Mouse (Mus musculus) MEL (cell line): ENCODE measurements at regions not wholly inside any gene's neighbourhood (a gene's known extent, or its start where the extent isn't known, plus 50 kb on each side); places are given as distances from the start of the nearest gene placed in this dataset.

Experiments used
- DNase-seq: peaks from one replicate; pipeline ENCODE4 v3.0.0; 2011; ENCODE audit warnings: low read depth, low spot score
- H3K27ac ChIP-seq: 2 replicates; pipeline ENCODE4 v1.5.1; 2012; ENCODE audit warnings: low read depth, mild to moderate bottlenecking, control low read depth, low read length, moderate library complexity; ENCODE audit not compliant: control insufficient read depth
- H3K27me3 ChIP-seq, 2 experiments: fragments of 150-350 bp in 1 of 2; sonication (generic) in 1 of 2; 2 replicates each; pipeline ENCODE4 v1.6.1; 2012; ENCODE audit warnings: low read length in 2 of 2, mild to moderate bottlenecking in 2 of 2, improper control_type of control experiment in 1 of 2, moderate library complexity in 1 of 2; ENCODE audit not compliant: insufficient read depth in 2 of 2, control insufficient read depth in 1 of 2
- H3K36me3 ChIP-seq, 2 experiments: 2 replicates each; pipeline ENCODE4 v1.6.1; 2012 to 2014; ENCODE audit warnings: low read length in 2 of 2, improper control_type of control experiment in 1 of 2, inconsistent platforms in 1 of 2, mild to moderate bottlenecking in 1 of 2; ENCODE audit not compliant: insufficient read depth in 2 of 2, control insufficient read depth in 1 of 2
- H3K4me1 ChIP-seq, 2 experiments: fragments of 150-350 bp in 1 of 2; sonication (generic) in 1 of 2; 2 replicates each; pipeline ENCODE4 v1.6.1; 2012; ENCODE audit warnings: low read length in 2 of 2, improper control_type of control experiment in 1 of 2, mild to moderate bottlenecking in 1 of 2; ENCODE audit not compliant: insufficient read depth in 2 of 2, control insufficient read depth in 1 of 2
- H3K4me3 ChIP-seq, 2 experiments: fragments of 150-350 bp in 1 of 2; sonication (generic) in 1 of 2; 2 replicates each; pipeline ENCODE4 v1.5.1; 2012; ENCODE audit warnings: low read depth in 2 of 2, low read length in 2 of 2, mild to moderate bottlenecking in 2 of 2, moderate library complexity in 2 of 2, control low read depth in 1 of 2, improper control_type of control experiment in 1 of 2; ENCODE audit not compliant: control insufficient read depth in 1 of 2, insufficient read depth in 1 of 2
- H3K79me2 ChIP-seq: 2 replicates; pipeline ENCODE4 v1.6.1; 2012; ENCODE audit warnings: mild to moderate bottlenecking, low read length, moderate library complexity; ENCODE audit not compliant: control insufficient read depth, poor library complexity, insufficient read depth
- H3K9ac ChIP-seq: 2 replicates; pipeline ENCODE4 v1.6.1; 2012; ENCODE audit warnings: low read depth, mild to moderate bottlenecking, control low read depth, low read length, moderate library complexity; ENCODE audit not compliant: control insufficient read depth, poor library complexity, severe bottlenecking
- H3K9me3 ChIP-seq: fragments of 150-350 bp; sonication (generic); replicated peaks from 2 replicates; pipeline ENCODE4 v1.6.1; 2012; ENCODE audit warnings: mild to moderate bottlenecking, low read length, improper control_type of control experiment, moderate library complexity; ENCODE audit not compliant: insufficient read depth
- BHLHE40 ChIP-seq: IDR thresholded peaks from 2 replicates; pipeline ENCODE4 v1.6.1; 2012; ENCODE audit warnings: low read depth, mild to moderate bottlenecking, inconsistent platforms, low read length, improper control_type of control experiment, borderline replicate concordance
- CHD1 ChIP-seq: IDR thresholded peaks from 2 replicates; pipeline ENCODE4 v1.6.1; 2012; ENCODE audit warnings: low read depth, mild to moderate bottlenecking, inconsistent platforms, low read length, improper control_type of control experiment
- CHD2 ChIP-seq: IDR thresholded peaks from 2 replicates; pipeline ENCODE4 v1.6.1; 2011; ENCODE audit warnings: low read length, improper control_type of control experiment
- EP300 ChIP-seq, 2 experiments: IDR thresholded peaks; 2 replicates each; pipeline ENCODE4 v1.6.1; 2011; ENCODE audit warnings: improper control_type of control experiment in 2 of 2, low read length in 2 of 2, low read depth in 1 of 2, mild to moderate bottlenecking in 1 of 2
- ETS1 ChIP-seq: IDR thresholded peaks from 2 replicates; pipeline ENCODE4 v1.6.1; 2012; ENCODE audit warnings: low read depth, mild to moderate bottlenecking, inconsistent platforms, low read length, improper control_type of control experiment, moderate library complexity
- GABPA ChIP-seq: IDR thresholded peaks from 2 replicates; pipeline ENCODE4 v1.6.1; 2012; ENCODE audit warnings: low read depth, mild to moderate bottlenecking, inconsistent platforms, low read length, improper control_type of control experiment, moderate library complexity
- GATA1 ChIP-seq: IDR thresholded peaks from 2 replicates; pipeline ENCODE4 v1.6.1; 2011; ENCODE audit warnings: low read depth, low read length, improper control_type of control experiment
- JUND ChIP-seq: IDR thresholded peaks from 2 replicates; pipeline ENCODE4 v1.6.1; 2011; ENCODE audit warnings: low read depth, mild to moderate bottlenecking, improper control_type of control experiment, low read length
- MAFK ChIP-seq: IDR thresholded peaks from 2 replicates; pipeline ENCODE4 v1.6.1; 2011; ENCODE audit warnings: low read depth, mild to moderate bottlenecking, low read length, improper control_type of control experiment, borderline replicate concordance
- MAX ChIP-seq: IDR thresholded peaks from 2 replicates; pipeline ENCODE4 v1.6.1; 2011; ENCODE audit warnings: low read length, improper control_type of control experiment
- MYC ChIP-seq: IDR thresholded peaks from 2 replicates; pipeline ENCODE4 v1.6.1; 2011; ENCODE audit warnings: low read depth, mild to moderate bottlenecking, low read length, improper control_type of control experiment, moderate library complexity
- NRF1 ChIP-seq: IDR thresholded peaks from 2 replicates; pipeline ENCODE4 v1.6.1; 2014; ENCODE audit warnings: low read depth, mild to moderate bottlenecking, inconsistent platforms, low read length, improper control_type of control experiment, moderate library complexity; ENCODE audit not compliant: poor library complexity, insufficient read depth, severe bottlenecking
- POLR2A ChIP-seq, 2 experiments: IDR thresholded peaks; 2 replicates each; pipeline ENCODE4 v1.6.1; 2011 to 2012; ENCODE audit warnings: low read length in 2 of 2, mild to moderate bottlenecking in 2 of 2, control low read depth in 1 of 2, improper control_type of control experiment in 1 of 2, low read depth in 1 of 2, moderate library complexity in 1 of 2; ENCODE audit not compliant: control insufficient read depth in 1 of 2, insufficient read depth in 1 of 2, poor library complexity in 1 of 2
- POLR2AphosphoS2 ChIP-seq: IDR thresholded peaks from 2 replicates; pipeline ENCODE4 v1.6.1; 2011; ENCODE audit warnings: low read length, improper control_type of control experiment
- RAD21 ChIP-seq: IDR thresholded peaks from 2 replicates; pipeline ENCODE4 v1.6.1; 2011; ENCODE audit warnings: mild to moderate bottlenecking, low read depth, low read length, improper control_type of control experiment
- SIN3A ChIP-seq: IDR thresholded peaks from 2 replicates; pipeline ENCODE4 v1.6.1; 2012; ENCODE audit warnings: low read length, improper control_type of control experiment, inconsistent platforms
- SMC3 ChIP-seq: IDR thresholded peaks from 2 replicates; pipeline ENCODE4 v1.6.1; 2011; ENCODE audit warnings: low read depth, low read length, improper control_type of control experiment
- TBP ChIP-seq: IDR thresholded peaks from 2 replicates; pipeline ENCODE4 v1.8.0; 2011; ENCODE audit warnings: low read depth, low read length, improper control_type of control experiment
- TCF12 ChIP-seq: IDR thresholded peaks from 2 replicates; pipeline ENCODE4 v1.6.1; 2014; ENCODE audit warnings: low read depth, mild to moderate bottlenecking, inconsistent platforms, low read length, improper control_type of control experiment, moderate library complexity
- USF1 ChIP-seq: IDR thresholded peaks from 2 replicates; pipeline ENCODE4 v1.6.1; 2014; ENCODE audit warnings: low read depth, mild to moderate bottlenecking, inconsistent platforms, low read length, improper control_type of control experiment, moderate library complexity
- ZC3H11A ChIP-seq: IDR thresholded peaks from 2 replicates; pipeline ENCODE4 v1.6.1; 2012; ENCODE audit warnings: low read depth, mild to moderate bottlenecking, inconsistent platforms, low read length, improper control_type of control experiment
- ZKSCAN1 ChIP-seq: IDR thresholded peaks from 2 replicates; pipeline ENCODE4 v1.6.1; 2012; ENCODE audit warnings: low read depth, mild to moderate bottlenecking, inconsistent platforms, low read length, improper control_type of control experiment, moderate library complexity
- ZMIZ1 ChIP-seq: IDR thresholded peaks from 2 replicates; pipeline ENCODE4 v1.6.1; 2012; ENCODE audit warnings: low read depth, mild to moderate bottlenecking, inconsistent platforms, low read length, improper control_type of control experiment, moderate library complexity

DNA sequence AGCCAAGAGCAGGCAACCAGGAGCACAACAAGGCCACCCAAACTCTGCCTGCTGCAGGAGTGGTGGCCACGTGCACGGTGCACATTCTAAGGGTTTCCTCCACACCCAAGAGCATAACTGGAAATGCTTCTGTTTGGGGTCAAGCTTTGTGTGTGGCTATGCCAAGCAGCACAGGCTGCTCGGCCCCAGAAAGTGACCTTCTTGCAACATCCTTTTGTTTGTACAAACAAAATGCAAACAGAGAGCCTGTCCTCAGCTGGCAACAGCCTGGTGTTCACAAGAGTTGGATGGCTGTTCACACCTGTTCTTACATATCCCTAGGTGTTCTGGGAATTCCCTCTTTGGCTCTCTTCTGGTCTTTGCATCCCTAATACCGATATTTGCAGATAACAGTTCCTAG is 126.8 kb upstream of the Tle4 start:
- no peak for DNase-seq
- no peak overlapping the region for H3K4me3 ChIP-seq
- H3K9me3 ChIP-seq = no peaks in the 10 kb centered on the region
- no peaks in the 10 kb centered on the region for H3K79me2 ChIP-seq
- H3K9ac ChIP-seq = no peak overlapping the region
- H3K27ac ChIP-seq = no peak overlapping the region
- TF ChIP-seq NRF1 = no peak
- no peak for TF ChIP-seq CHD1
- TF ChIP-seq CHD2 = no peak
- no peak for TF ChIP-seq TCF12
- no peak for TF ChIP-seq GATA1
- TF ChIP-seq TBP = no peak
- no peak for TF ChIP-seq JUND
- no peak for TF ChIP-seq BHLHE40
- no peak for TF ChIP-seq EP300 (IDR thresholded peaks at IDR 0.05; ENCODE audit: low read depth in 1 of 2, low read length in 2 of 2)
- no peak for TF ChIP-seq MAFK
- TF ChIP-seq MAX = no peak
- no peak for TF ChIP-seq USF1
- TF ChIP-seq SMC3 = no peak
- TF ChIP-seq ZC3H11A = no peak
- no peak for TF ChIP-seq POLR2A (IDR thresholded peaks at IDR 0.05; ENCODE audit: control insufficient read depth in 1 of 2, insufficient read depth in 1 of 2, low read depth in 1 of 2, low read length in 2 of 2, poor library complexity in 1 of 2)
- TF ChIP-seq POLR2AphosphoS2 = no peak
- no peak for TF ChIP-seq MYC
- TF ChIP-seq ZKSCAN1 = no peak
- no peak for TF ChIP-seq GABPA
- no peaks in the 10 kb centered on the region for H3K27me3 ChIP-seq
- H3K4me1 ChIP-seq = no peaks in the 10 kb centered on the region
- H3K36me3 ChIP-seq = no peaks in the 10 kb centered on the region

DNA sequence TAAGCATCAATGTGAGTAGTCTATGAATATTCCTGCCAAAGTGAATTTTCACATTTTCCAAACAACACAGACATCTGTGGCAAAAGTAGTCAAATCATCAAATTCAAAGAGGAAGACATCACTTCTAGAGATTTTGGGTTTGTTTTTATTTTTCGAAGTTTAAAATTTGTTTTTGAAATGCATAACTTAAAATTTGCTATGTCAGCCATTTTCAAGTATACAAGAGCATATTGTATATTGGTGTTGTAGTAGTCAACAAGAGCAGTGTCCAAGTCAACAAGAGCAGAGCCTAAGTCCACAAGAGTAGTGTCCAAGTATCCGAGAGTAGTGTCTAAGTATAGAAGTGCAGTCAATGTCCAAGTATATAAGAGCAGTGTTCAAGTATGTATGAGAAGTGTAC is 107.9 kb upstream of the Tle4 start:
- Histone ChIP-seq H3K36me3 (no peaks in the 10 kb centered on the region), H3K4me3 (no peak overlapping the region), H3K4me1 (no peaks in the 10 kb centered on the region), H3K9ac (no peak overlapping the region), H3K9me3 (no peaks in the 10 kb centered on the region), H3K27me3 (no peaks in the 10 kb centered on the region; a peak in 1 of 4 replicates), H3K27ac (no peak overlapping the region), H3K79me2 (no peaks in the 10 kb centered on the region)
- TF ChIP-seq EP300 (IDR thresholded peaks at IDR 0.05; ENCODE audit: low read depth in 1 of 2, low read length in 2 of 2) (no peak), TCF12 (no peak), SIN3A (no peak), ZMIZ1 (no peak), ETS1 (no peak), POLR2AphosphoS2 (no peak), RAD21 (no peak)
- DNase-seq = no peak
